Mouse (Mus musculus): ENCODE data around the gene Kcnip1. TPM values are rescaled to one million over a fixed set of nuclear protein-coding genes. Genes with fewer than 3 reads are reported as not detected.

Gene Kcnip1
- polyA plus RNA-seq, 1 experiment from 2014 or later, result 0.62 TPM

DNA sequence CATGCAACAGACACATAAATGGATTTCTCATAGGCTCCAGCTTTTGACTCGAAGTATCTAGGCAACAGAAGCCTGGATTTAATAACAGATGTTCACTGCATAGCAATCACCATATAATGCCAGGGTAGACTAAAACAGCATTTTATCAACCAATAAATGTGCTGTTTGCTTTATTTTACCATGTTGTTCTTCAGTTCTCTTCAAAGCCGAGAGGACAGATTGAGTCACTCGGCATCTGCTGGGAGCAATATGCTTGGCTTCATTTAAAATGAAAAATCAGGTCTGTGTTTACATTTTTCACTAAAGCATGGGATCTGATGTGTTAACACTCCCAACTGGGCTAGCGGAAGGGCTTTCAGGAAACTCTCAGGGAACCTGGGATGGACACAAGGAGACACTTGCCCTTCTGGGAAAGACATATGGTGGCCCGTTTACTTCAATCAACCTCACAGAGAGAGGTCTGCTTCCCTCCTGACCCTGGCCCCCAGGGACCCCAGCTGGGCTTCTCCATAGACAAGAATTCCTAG, 220.3 kb downstream of the Kcnip1 start:
- DNase-seq (no peak), ATAC-seq (ENCODE audit: insufficient read depth) (no peak)
- Histone ChIP-seq H3K36me3 (ENCODE audit: insufficient read depth) (no peaks in the 10 kb centered on the region), H3K9ac (no peak overlapping the region), H3K9me3 (ENCODE audit: low read depth, low read length) (no peaks in the 10 kb centered on the region), H3K4me1 (ENCODE audit: insufficient read depth) (no peaks in the 10 kb centered on the region), H3K4me2 (no peak overlapping the region), H3K4me3 (ENCODE audit: low read depth, low read length) (no peak overlapping the region), H3K27ac (ENCODE audit: low read depth) (no peak overlapping the region), H3K27me3 (ENCODE audit: insufficient read depth, low read length) (no peaks in the 10 kb centered on the region)
- 38% methylated on average over 5 of the region's 5 CpGs for WGBS
- no peak for TF ChIP-seq CTCF (IDR thresholded peaks at IDR 0.05; ENCODE audit: low read depth)

DNA sequence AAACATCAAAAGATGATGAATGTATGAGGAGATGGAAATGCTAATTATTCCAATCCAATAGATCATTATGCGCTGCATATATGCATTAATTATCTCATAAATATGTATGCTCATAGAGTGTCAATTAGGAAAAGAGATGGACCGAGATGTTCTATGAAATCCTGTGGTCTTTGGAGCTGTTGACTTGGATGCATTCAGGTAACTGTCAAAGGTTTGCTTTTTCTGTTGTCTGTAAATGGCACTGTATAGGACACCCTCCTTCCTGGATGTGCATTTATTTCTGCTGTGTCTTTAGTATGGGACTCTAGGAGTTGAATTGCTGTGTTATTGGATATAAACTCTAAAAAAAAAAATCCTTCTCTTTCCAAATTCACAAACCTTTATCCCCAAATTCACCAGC, 220.9 kb downstream of the Kcnip1 start:
- H3K27ac ChIP-seq (ENCODE audit: low read depth), result no peak overlapping the region
- TF ChIP-seq CTCF (IDR thresholded peaks at IDR 0.05; ENCODE audit: low read depth), result no peak
- H3K4me2 ChIP-seq, result no peak overlapping the region
- H3K36me3 ChIP-seq (ENCODE audit: insufficient read depth), result no peaks in the 10 kb centered on the region
- DNase-seq (no peak), ATAC-seq (ENCODE audit: insufficient read depth) (no peak)
- no peaks in the 10 kb centered on the region for H3K27me3 ChIP-seq (ENCODE audit: insufficient read depth, low read length)
- 91% methylated on average over 2 of the region's 2 CpGs for WGBS
- no peaks in the 10 kb centered on the region for H3K4me1 ChIP-seq (ENCODE audit: insufficient read depth)
- H3K4me3 ChIP-seq (ENCODE audit: low read depth, low read length), result no peak overlapping the region
- H3K9me3 ChIP-seq (ENCODE audit: low read depth, low read length), result no peaks in the 10 kb centered on the region
- H3K9ac ChIP-seq, result no peak overlapping the region

DNA sequence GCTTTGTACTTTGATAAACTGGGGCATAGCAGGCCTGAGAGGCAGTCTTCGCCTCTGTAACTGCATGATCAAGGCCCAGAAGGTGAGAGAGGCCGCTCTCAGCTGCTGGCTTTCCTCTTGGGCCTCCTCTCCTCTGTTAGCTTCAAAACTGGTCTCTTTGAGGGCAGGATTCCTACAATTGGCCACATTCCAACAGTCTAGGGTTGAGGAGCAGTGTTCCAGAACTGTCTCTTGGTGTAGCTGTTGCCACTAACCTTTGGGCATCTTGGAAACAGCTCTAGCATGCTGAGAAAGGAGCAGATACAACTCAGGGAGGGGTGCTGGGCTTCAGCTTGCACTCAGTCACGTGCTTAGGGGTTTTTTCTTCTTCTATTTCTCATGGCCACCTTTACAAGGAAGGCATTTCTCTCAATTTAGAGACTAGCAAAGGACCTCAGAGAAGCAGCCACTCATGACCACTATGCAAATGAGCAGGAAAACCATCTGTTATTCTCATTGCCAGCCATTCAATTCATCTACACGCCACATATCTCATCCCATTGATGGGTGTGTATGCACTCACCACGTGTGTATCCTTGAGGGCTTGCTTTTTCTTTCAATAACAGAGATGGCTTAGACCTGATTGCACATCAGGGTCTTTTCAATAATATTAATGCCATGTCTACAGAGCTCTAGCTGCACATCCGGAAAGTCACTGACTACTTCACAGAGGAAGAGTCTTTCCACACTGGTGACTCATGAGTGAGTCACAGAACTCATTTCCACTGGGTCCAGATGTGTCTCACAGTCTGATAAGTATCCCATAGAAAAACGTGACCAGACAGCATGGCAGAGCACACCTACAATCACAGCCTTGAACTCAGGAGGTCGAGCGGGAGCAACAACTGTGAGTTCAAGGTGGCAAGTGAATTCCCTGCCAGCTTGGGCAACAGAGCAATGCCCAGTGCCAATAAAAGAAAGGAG, 225.7 kb downstream of the Kcnip1 start:
- H3K9me3 ChIP-seq (ENCODE audit: low read depth, low read length), result no peaks in the 10 kb centered on the region
- no peak overlapping the region for H3K27ac ChIP-seq (ENCODE audit: low read depth)
- H3K4me2 ChIP-seq, result no peak overlapping the region
- peak; percentile 29 for DNase-seq
- no peak for ATAC-seq (ENCODE audit: insufficient read depth)
- 70% methylated on average over 9 of the region's 9 CpGs for WGBS
- no peak overlapping the region for H3K4me3 ChIP-seq (ENCODE audit: low read depth, low read length)
- no peaks in the 10 kb centered on the region for H3K4me1 ChIP-seq (ENCODE audit: insufficient read depth)
- H3K36me3 ChIP-seq (ENCODE audit: insufficient read depth), result no peaks in the 10 kb centered on the region
- no peak for TF ChIP-seq CTCF (IDR thresholded peaks at IDR 0.05; ENCODE audit: low read depth)
- no peak overlapping the region for H3K9ac ChIP-seq
- H3K27me3 ChIP-seq (ENCODE audit: insufficient read depth, low read length), result no peaks in the 10 kb centered on the region

DNA sequence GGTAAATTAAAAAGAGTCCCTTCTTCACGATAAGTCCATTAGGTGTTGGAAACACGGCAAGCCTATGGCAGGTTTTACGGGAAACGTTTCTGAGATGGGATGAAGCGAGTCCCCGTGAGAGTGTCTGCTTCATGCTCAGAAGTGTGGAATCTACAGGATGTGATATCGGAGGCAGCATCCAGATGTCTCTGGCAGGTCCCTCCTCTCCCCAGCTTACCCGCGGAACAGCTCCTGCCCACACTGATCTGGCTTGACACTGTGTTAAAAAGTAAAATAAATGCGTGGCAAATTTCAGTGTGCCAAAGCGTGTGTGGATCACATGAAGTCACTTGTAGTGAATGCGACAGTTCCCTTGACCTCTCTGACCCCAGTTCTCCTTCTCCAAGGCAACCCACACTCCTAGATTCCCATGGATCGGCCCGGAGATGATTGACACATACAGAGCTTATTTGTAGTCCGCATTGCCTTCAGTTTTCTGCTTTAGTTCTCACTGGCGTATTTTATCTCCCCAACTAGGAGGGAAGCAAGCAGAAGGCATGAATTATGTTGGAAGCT, 231.7 kb downstream of the Kcnip1 start:
- no peaks in the 10 kb centered on the region for H3K4me1 ChIP-seq (ENCODE audit: insufficient read depth)
- H3K4me3 ChIP-seq (ENCODE audit: low read depth, low read length), result no peak overlapping the region
- H3K36me3 ChIP-seq (ENCODE audit: insufficient read depth), result no peaks in the 10 kb centered on the region
- no peak for TF ChIP-seq CTCF (IDR thresholded peaks at IDR 0.05; ENCODE audit: low read depth)
- no peaks in the 10 kb centered on the region for H3K9me3 ChIP-seq (ENCODE audit: low read depth, low read length)
- H3K9ac ChIP-seq, result no peak overlapping the region
- no peak overlapping the region for H3K4me2 ChIP-seq
- DNase-seq (no peak), ATAC-seq (ENCODE audit: insufficient read depth) (no peak)
- WGBS, result 65% methylated on average over 16 of the region's 16 CpGs
- H3K27me3 ChIP-seq (ENCODE audit: insufficient read depth, low read length), result no peaks in the 10 kb centered on the region
- H3K27ac ChIP-seq (ENCODE audit: low read depth), result no peak overlapping the region

DNA sequence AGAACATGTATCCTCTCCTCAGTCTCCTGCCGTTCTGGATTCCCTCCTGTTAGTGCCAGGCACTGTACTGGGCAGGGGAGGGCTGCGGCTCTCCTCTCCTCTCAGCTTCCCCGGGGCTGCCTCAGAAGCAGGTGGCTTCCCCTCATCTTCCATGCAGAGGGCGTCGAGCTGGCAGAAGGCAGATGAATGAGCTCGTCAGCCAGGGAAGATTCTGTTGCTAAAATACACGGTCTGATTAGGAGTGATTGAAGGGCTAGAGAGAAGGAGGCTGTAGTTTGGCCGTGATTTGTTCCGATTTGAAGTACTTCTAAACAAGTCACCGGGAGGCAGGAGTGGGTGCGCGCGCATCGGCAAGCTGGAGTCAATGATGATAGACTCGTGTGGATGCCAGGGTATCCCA, 236.3 kb downstream of the Kcnip1 start:
- TF ChIP-seq CTCF (IDR thresholded peaks at IDR 0.05; ENCODE audit: low read depth), result no peak
- Histone ChIP-seq H3K27ac (ENCODE audit: low read depth) (no peak overlapping the region), H3K4me2 (no peak overlapping the region), H3K27me3 (ENCODE audit: insufficient read depth, low read length) (no peaks in the 10 kb centered on the region), H3K9ac (no peak overlapping the region), H3K4me3 (ENCODE audit: low read depth, low read length) (no peak overlapping the region), H3K36me3 (ENCODE audit: insufficient read depth) (no peaks in the 10 kb centered on the region), H3K4me1 (ENCODE audit: insufficient read depth) (no peaks in the 10 kb centered on the region), H3K9me3 (ENCODE audit: low read depth, low read length) (no peaks in the 10 kb centered on the region)
- WGBS, result 38% methylated on average over 15 of the region's 15 CpGs
- no peak for ATAC-seq (ENCODE audit: insufficient read depth)
- DNase-seq, result no peak

DNA sequence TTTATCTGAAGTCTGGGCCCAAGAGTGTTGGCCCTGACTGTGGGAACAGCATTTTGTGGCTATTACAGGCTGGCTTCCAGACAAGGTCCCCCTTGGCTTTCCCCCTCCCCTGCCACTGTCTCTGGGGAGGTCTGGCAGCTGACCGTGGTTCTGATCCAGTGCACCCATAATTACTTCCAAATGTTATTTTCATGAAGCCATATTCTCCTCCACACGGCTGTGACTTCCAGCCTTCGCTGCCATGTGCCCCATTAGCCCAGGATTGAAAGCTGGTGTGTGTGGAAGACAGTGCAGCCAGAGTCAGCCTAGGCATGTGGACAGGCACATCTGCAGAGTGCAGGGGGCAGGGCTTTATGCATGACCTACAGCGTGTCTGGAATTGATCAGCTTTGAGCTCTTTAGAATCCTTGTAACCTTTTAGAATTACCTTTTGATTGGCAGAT, 240.5 kb downstream of the Kcnip1 start:
- no peak for TF ChIP-seq CTCF (IDR thresholded peaks at IDR 0.05; ENCODE audit: low read depth)
- Histone ChIP-seq H3K9me3 (ENCODE audit: low read depth, low read length) (no peaks in the 10 kb centered on the region), H3K4me1 (ENCODE audit: insufficient read depth) (peaks cover under 1% of the 10 kb centered on the region; the same call in 1 of the 2 replicates), H3K4me3 (ENCODE audit: low read depth, low read length) (no peak overlapping the region), H3K4me2 (no peak overlapping the region), H3K27ac (ENCODE audit: low read depth) (no peak overlapping the region), H3K9ac (no peak overlapping the region), H3K36me3 (ENCODE audit: insufficient read depth) (no peaks in the 10 kb centered on the region), H3K27me3 (ENCODE audit: insufficient read depth, low read length) (no peaks in the 10 kb centered on the region)
- DNase-seq (peak; percentile 49), ATAC-seq (ENCODE audit: insufficient read depth) (peak; percentile 38; the same call in 1 of the 2 replicates)
- WGBS, result 49% methylated on average over 4 of the region's 4 CpGs

DNA sequence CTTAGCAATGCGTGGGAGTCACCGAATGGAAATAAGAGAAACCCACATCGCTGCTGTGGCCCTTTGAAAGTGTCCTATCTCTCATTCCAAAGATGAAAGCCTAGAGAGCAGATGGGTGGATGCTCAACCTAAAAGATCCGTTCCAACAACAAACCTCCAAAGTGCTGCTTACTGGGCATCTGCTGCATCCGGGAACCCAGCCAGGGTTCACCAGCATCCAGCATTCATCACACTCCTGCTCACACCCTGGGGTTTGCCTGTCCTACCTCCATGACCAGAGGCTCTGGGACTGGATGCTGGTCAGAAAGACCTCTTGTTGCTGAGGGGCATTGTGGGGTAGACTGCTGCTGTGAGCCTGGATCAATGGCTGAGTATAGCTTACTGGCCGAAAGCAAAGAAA, 241.4 kb downstream of the Kcnip1 start:
- no peaks in the 10 kb centered on the region for H3K27me3 ChIP-seq (ENCODE audit: insufficient read depth, low read length)
- H3K27ac ChIP-seq (ENCODE audit: low read depth), result no peak overlapping the region
- no peak overlapping the region for H3K4me2 ChIP-seq
- DNase-seq, result no peak
- TF ChIP-seq CTCF (IDR thresholded peaks at IDR 0.05; ENCODE audit: low read depth), result no peak
- H3K4me1 ChIP-seq (ENCODE audit: insufficient read depth), result peaks cover 5% of the 10 kb centered on the region; the same call in 1 of the 2 replicates
- no peak for ATAC-seq (ENCODE audit: insufficient read depth)
- 85% methylated on average over 6 of the region's 6 CpGs for WGBS
- H3K36me3 ChIP-seq (ENCODE audit: insufficient read depth), result no peaks in the 10 kb centered on the region
- H3K9ac ChIP-seq, result no peak overlapping the region
- H3K4me3 ChIP-seq (ENCODE audit: low read depth, low read length), result no peak overlapping the region
- H3K9me3 ChIP-seq (ENCODE audit: low read depth, low read length), result no peaks in the 10 kb centered on the region
